Mouse (Mus musculus): ENCODE measurements around the gene Tmem135.

- TF ChIP-seq CTCF (IDR thresholded peaks at IDR 0.05; ENCODE audit: control insufficient read depth, insufficient read depth, low read length), result no peak
- peak; percentile 19; the same call in 1 of the 2 replicates for TF ChIP-seq POLR2A (IDR thresholded peaks at IDR 0.05; ENCODE audit: borderline replicate concordance, control insufficient read depth, low read depth, low read length)
Measured at GRCm38 (mm10) chr7:89404081-89404733, at the start of gene Tmem135, which contains the start of gene Fzd4.

All from bone marrow, adult 2 months (tissue).